Mouse (Mus musculus): ENCODE results near the gene Camk2g. TPM values are rescaled to one million over a fixed set of nuclear protein-coding genes. Genes with fewer than 3 reads are reported as not detected.

Camk2g gene
- total and polyA plus RNA-seq, 3 experiments, result 15.7 to 33.1 (median 18.5) TPM

DNA sequence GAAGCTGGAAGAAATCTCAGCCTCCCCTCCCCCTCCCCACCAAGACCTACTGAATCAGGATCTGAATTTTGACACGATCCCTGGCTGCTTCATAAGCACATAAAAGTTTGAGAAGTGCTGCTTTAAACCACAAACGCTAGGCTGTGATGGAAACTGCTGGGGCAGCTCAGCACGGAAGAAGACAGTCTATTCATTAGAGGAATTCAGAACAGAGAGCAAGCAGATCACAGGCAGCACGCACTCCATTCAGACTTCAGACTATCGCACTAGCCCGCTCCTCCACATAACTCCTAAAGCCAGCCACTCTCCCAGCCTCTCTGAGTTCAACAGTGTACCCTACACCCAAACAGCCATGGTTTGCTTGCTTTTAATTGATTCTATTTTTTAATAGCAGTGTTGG, 18.2 kb downstream of the Camk2g start:
- TF ChIP-seq TBP (conservative IDR thresholded peaks at IDR 0.05; ENCODE audit: low read depth, low read length) (no peak), CTCF (conservative IDR thresholded peaks at IDR 0.05 in 1 of 2, IDR thresholded peaks at IDR 0.05 in 1 of 2; ENCODE audit: low read depth in 2 of 2, low read length in 2 of 2) (no peak), ZNF384 (IDR thresholded peaks at IDR 0.05; ENCODE audit: low read depth, low read length) (no peak), POLR2AphosphoS2 (IDR thresholded peaks at IDR 0.05; ENCODE audit: low read depth, low read length) (no peak), ZKSCAN1 (IDR thresholded peaks at IDR 0.05; ENCODE audit: borderline replicate concordance, low read depth, low read length) (no peak), MXI1 (IDR thresholded peaks at IDR 0.05; ENCODE audit: low read depth, low read length) (no peak), MYC (IDR thresholded peaks at IDR 0.05; ENCODE audit: low read depth, low read length) (no peak)
- H3K9me3 ChIP-seq (replicated peaks; ENCODE audit: low read length), result no peaks in the 10 kb centered on the region
- dilution Hi-C loops (cut with MboI; ENCODE audit: extremely low pct_ligation_motif_present, extremely low pct_unique_long_range_greater_than_20kb, low sequenced_read_pairs), result no loop called here
- H3K36me3 ChIP-seq (replicated peaks in 1 of 2; ENCODE audit: control insufficient read depth in 1 of 2, insufficient read depth in 1 of 2, low read length in 1 of 2), result peaks cover 22 to 82% of the 10 kb centered on the region in 2 experiments
- no peak for DNase-seq (ENCODE audit: extremely low read depth)
- H3K4me3 ChIP-seq (replicated peaks in 1 of 3; ENCODE audit: low read depth in 2 of 3, low read length in 2 of 3, poor library complexity in 1 of 3), result no peak overlapping the region
- H3K27ac ChIP-seq (ENCODE audit: insufficient read depth, low read depth), result no peak overlapping the region
- H3K9ac ChIP-seq (ENCODE audit: insufficient read depth, low read depth), result no peak overlapping the region
- in situ Hi-C loops (cut with MboI; ENCODE audit: low pct_ligation_motif_present, low pct_unique_long_range_greater_than_20kb, low sequenced_read_pairs), result loop anchor here (25.0 kb wide), 1 partner anchor 237 kb away; no protein-coding TSS in a partner anchor
- H3K79me2 ChIP-seq (replicated peaks; ENCODE audit: control insufficient read depth, extremely low read depth, insufficient read depth, poor library complexity, severe bottlenecking), result peaks cover 6% of the 10 kb centered on the region
- no peak overlapping the region for H3K4me2 ChIP-seq (ENCODE audit: insufficient read depth, low read depth, poor library complexity, severe bottlenecking)
- H3K4me1 ChIP-seq (ENCODE audit: control insufficient read depth in 1 of 2, insufficient read depth in 2 of 2), result peaks cover 0 to 34% of the 10 kb centered on the region in 2 experiments; a peak in 2 of 4 replicates
- no peaks in the 10 kb centered on the region for H3K27me3 ChIP-seq (replicated peaks)

DNA sequence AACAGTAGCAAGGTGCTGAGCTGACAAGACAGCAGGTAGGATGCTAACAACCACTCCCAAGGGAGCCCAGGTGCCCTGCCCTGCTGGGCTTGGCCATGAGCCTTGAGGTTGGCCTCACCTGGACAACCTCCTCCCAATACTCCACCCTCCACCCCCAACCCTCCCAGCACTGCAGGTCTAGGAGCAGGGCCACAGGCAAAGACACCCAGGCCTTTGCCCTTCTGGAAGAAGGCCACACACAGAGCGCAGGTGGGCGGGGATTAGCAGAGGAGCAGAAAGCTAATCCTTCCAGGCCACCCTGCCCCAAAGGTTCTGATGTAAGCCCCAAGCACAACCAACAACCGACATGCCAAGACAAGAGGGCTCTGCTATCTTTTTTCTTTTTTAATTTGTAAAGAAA, 20.5 kb downstream of the Camk2g start:
- TF ChIP-seq E2F4 (IDR thresholded peaks at IDR 0.05; ENCODE audit: insufficient replicate concordance, low read depth, low read length), result no peak
- TF ChIP-seq RAD21 (IDR thresholded peaks at IDR 0.05; ENCODE audit: low read depth, low read length), result no peak
- TF ChIP-seq TBP (conservative IDR thresholded peaks at IDR 0.05; ENCODE audit: low read depth, low read length), result no peak
- TF ChIP-seq ZKSCAN1 (IDR thresholded peaks at IDR 0.05; ENCODE audit: borderline replicate concordance, low read depth, low read length), result no peak
- Histone ChIP-seq H3K4me2 (ENCODE audit: insufficient read depth, low read depth, poor library complexity, severe bottlenecking) (no peak overlapping the region), H3K36me3 (replicated peaks in 1 of 2; ENCODE audit: control insufficient read depth in 1 of 2, insufficient read depth in 1 of 2, low read length in 1 of 2) (peaks cover 23 to 79% of the 10 kb centered on the region in 2 experiments), H3K4me1 (ENCODE audit: control insufficient read depth in 1 of 2, insufficient read depth in 2 of 2) (peaks cover 0 to 34% of the 10 kb centered on the region in 2 experiments; a peak in 2 of 4 replicates), H3K9ac (ENCODE audit: insufficient read depth, low read depth) (no peak overlapping the region), H3K9me3 (replicated peaks; ENCODE audit: low read length) (no peaks in the 10 kb centered on the region), H3K79me2 (replicated peaks; ENCODE audit: control insufficient read depth, extremely low read depth, insufficient read depth, poor library complexity, severe bottlenecking) (peaks cover 3% of the 10 kb centered on the region), H3K4me3 (replicated peaks in 1 of 3; ENCODE audit: low read depth in 2 of 3, low read length in 2 of 3, poor library complexity in 1 of 3) (no peak overlapping the region), H3K27me3 (replicated peaks) (no peaks in the 10 kb centered on the region), H3K27ac (ENCODE audit: insufficient read depth, low read depth) (no peak overlapping the region)
- DNase-seq (ENCODE audit: extremely low read depth), result no peak
- in situ Hi-C loops (cut with MboI; ENCODE audit: low pct_ligation_motif_present, low pct_unique_long_range_greater_than_20kb, low sequenced_read_pairs), result no loop called here
- dilution Hi-C loops (cut with MboI; ENCODE audit: extremely low pct_ligation_motif_present, extremely low pct_unique_long_range_greater_than_20kb, low sequenced_read_pairs), result no loop called here

DNA sequence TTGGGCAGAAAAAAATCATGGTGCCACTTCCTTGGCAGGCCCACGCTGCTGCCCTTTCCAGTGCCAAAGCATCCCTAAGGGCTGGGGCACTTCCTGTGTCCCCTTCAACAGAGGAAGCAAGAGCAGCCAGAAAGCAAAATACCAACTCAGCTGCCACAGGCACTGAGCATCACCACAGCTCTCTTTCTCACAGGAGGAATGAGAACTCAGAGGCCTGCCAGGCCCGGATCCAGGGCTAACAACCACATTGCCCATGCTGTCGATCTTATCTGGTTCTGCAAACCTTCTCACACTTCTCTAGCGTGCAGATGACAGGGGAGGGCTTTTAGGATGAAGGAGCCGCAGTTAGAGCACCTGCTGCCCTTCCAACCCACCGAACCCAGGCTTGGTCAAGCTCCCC, 21.1 kb downstream of the Camk2g start:
- DNase-seq (ENCODE audit: extremely low read depth), result no peak
- Histone ChIP-seq H3K9ac (ENCODE audit: insufficient read depth, low read depth) (no peak overlapping the region), H3K9me3 (replicated peaks; ENCODE audit: low read length) (no peaks in the 10 kb centered on the region), H3K4me2 (ENCODE audit: insufficient read depth, low read depth, poor library complexity, severe bottlenecking) (no peak overlapping the region), H3K4me1 (ENCODE audit: control insufficient read depth in 1 of 2, insufficient read depth in 2 of 2) (peaks cover 0 to 34% of the 10 kb centered on the region in 2 experiments; a peak in 2 of 4 replicates), H3K27ac (ENCODE audit: insufficient read depth, low read depth) (no peak overlapping the region), H3K79me2 (replicated peaks; ENCODE audit: control insufficient read depth, extremely low read depth, insufficient read depth, poor library complexity, severe bottlenecking) (peaks cover 3% of the 10 kb centered on the region), H3K36me3 (replicated peaks in 1 of 2; ENCODE audit: control insufficient read depth in 1 of 2, insufficient read depth in 1 of 2, low read length in 1 of 2) (peaks cover 21 to 79% of the 10 kb centered on the region in 2 experiments), H3K27me3 (replicated peaks) (no peaks in the 10 kb centered on the region), H3K4me3 (replicated peaks in 1 of 3; ENCODE audit: low read depth in 2 of 3, low read length in 2 of 3, poor library complexity in 1 of 3) (no peak overlapping the region)
- TF ChIP-seq USF2 (conservative IDR thresholded peaks at IDR 0.05; ENCODE audit: low read depth, low read length), result no peak
- TF ChIP-seq TCF12 (IDR thresholded peaks at IDR 0.05; ENCODE audit: low read depth, low read length), result no peak
- TF ChIP-seq TBP (conservative IDR thresholded peaks at IDR 0.05; ENCODE audit: low read depth, low read length), result no peak
- TF ChIP-seq CHD1 (IDR thresholded peaks at IDR 0.05; ENCODE audit: low read depth, low read length), result no peak
- in situ Hi-C loops (cut with MboI; ENCODE audit: low pct_ligation_motif_present, low pct_unique_long_range_greater_than_20kb, low sequenced_read_pairs) (no loop called here), dilution Hi-C loops (cut with MboI; ENCODE audit: extremely low pct_ligation_motif_present, extremely low pct_unique_long_range_greater_than_20kb, low sequenced_read_pairs) (no loop called here)
